In genomic region chr16:16897056-16897584, GRCm38 (mm10) we compare ENCODE assay signal across 9 mouse cellular contexts. TPM values are rescaled to one million over a fixed set of nuclear protein-coding genes. Genes with fewer than 3 reads are reported as not detected.
DNase-seq lines count a peak whose midpoint lies in the region; ATAC-seq lines count a peak whose summit lies in the region.
"Had no signal": no experiment of that assay in that cellular context is flagged by ENCODE, and none has a peak within 500 bp of the region (broad histone marks: within the 10 kb centered on the region; RNA-seq: fewer than 3 reads in every experiment).

No protein-coding gene starts in this region.

- H3K27ac ChIP-seq in neural tube, embryonic 11.5 days (ENCODE audit: low read depth, low read length) = no peak overlapping the region
- H3K27ac ChIP-seq in embryonic facial prominence, embryonic 12.5 days = peak overlapping the region; percentile 47; the same call in 1 of the 2 replicates
- peak overlapping the region; percentile 56; the same call in 1 of the 2 replicates for H3K27ac ChIP-seq in intestine, embryonic 15.5 days
- H3K27ac ChIP-seq in neural tube, embryonic 13.5 days (replicated peaks) = peak overlapping the region; percentile 35

- H3K4me1 ChIP-seq in neural tube, embryonic 11.5 days (ENCODE audit: control insufficient read depth, insufficient read depth, low read length) = no peaks in the 10 kb centered on the region
- H3K4me1 ChIP-seq in embryonic facial prominence, embryonic 12.5 days = 0 out of 2 replicates have a peak, but pooled peaks cover 14% of the 10 kb centered on the region
- H3K4me1 ChIP-seq in intestine, embryonic 15.5 days (replicated peaks) = peaks cover 17% of the 10 kb centered on the region
- H3K4me1 ChIP-seq in neural tube, embryonic 13.5 days (replicated peaks) = peaks cover 32% of the 10 kb centered on the region

- peak overlapping the region; percentile 53 for H3K9ac ChIP-seq in neural tube, embryonic 11.5 days (ENCODE audit: low read length)
- H3K9ac ChIP-seq in embryonic facial prominence, embryonic 12.5 days = peak overlapping the region; percentile 73
- peak overlapping the region; percentile 68 for H3K9ac ChIP-seq in intestine, embryonic 15.5 days
- H3K9ac ChIP-seq in neural tube, embryonic 13.5 days = peak overlapping the region; percentile 83

- no peaks in the 10 kb centered on the region for H3K36me3 ChIP-seq in neural tube, embryonic 11.5 days (ENCODE audit: control insufficient read depth, insufficient read depth, low read length)
- H3K36me3 ChIP-seq in embryonic facial prominence, embryonic 12.5 days = peaks cover 20% of the 10 kb centered on the region
- H3K36me3 ChIP-seq in intestine, embryonic 15.5 days = 0 out of 2 replicates have a peak, but pooled peaks cover 8% of the 10 kb centered on the region
- peaks cover 26% of the 10 kb centered on the region for H3K36me3 ChIP-seq in neural tube, embryonic 13.5 days

- 34% methylated on average over 10 of the region's 10 CpGs for WGBS in neural tube, embryonic 11.5 days
- WGBS in embryonic facial prominence, embryonic 12.5 days = 27% methylated on average over 10 of the region's 10 CpGs
- 19% methylated on average over 10 of the region's 10 CpGs for WGBS in intestine, embryonic 15.5 days
- WGBS in neural tube, embryonic 13.5 days = 29% methylated on average over 10 of the region's 10 CpGs

- no peak for ATAC-seq in neural tube, embryonic 11.5 days (ENCODE audit: insufficient read depth, low FRiP score, low TSS enrichment)
- ATAC-seq in embryonic facial prominence, embryonic 12.5 days (ENCODE audit: insufficient number of reproducible peaks, insufficient read depth, low FRiP score, low TSS enrichment) = no peak
- no peak for ATAC-seq in intestine, embryonic 15.5 days
- ATAC-seq in neural tube, embryonic 13.5 days (ENCODE audit: low read depth) = peak; percentile 21
- ATAC-seq in erythroid progenitor cell, adult 5-6 weeks (replicated peaks; ENCODE audit: low FRiP score, poor library complexity, severe bottlenecking) = no peak

- no peaks in the 10 kb centered on the region for H3K27me3 ChIP-seq in neural tube, embryonic 11.5 days (ENCODE audit: control insufficient read depth, insufficient read depth, low read length)
- H3K27me3 ChIP-seq in embryonic facial prominence, embryonic 12.5 days = no peaks in the 10 kb centered on the region
- no peaks in the 10 kb centered on the region for H3K27me3 ChIP-seq in intestine, embryonic 15.5 days (replicated peaks)
- H3K27me3 ChIP-seq in neural tube, embryonic 13.5 days = no peaks in the 10 kb centered on the region

- H3K9me3 ChIP-seq in neural tube, embryonic 11.5 days (ENCODE audit: control insufficient read depth, low read length) = no peaks in the 10 kb centered on the region
- H3K9me3 ChIP-seq in embryonic facial prominence, embryonic 12.5 days = no peaks in the 10 kb centered on the region
- no peaks in the 10 kb centered on the region for H3K9me3 ChIP-seq in intestine, embryonic 15.5 days
- H3K9me3 ChIP-seq in neural tube, embryonic 13.5 days = no peaks in the 10 kb centered on the region

- H3K4me2 ChIP-seq in neural tube, embryonic 11.5 days (ENCODE audit: low read depth) = peak overlapping the region; percentile 69
- H3K4me2 ChIP-seq in embryonic facial prominence, embryonic 12.5 days (replicated peaks) = peak overlapping the region; percentile 74
- H3K4me2 ChIP-seq in intestine, embryonic 15.5 days (replicated peaks) = peak overlapping the region; percentile 78
- peak overlapping the region; percentile 76 for H3K4me2 ChIP-seq in neural tube, embryonic 13.5 days

- DNase-seq in neural tube, embryonic 11.5 days (ENCODE audit: low spot score) = no peak
- no peak for DNase-seq in neural tube, embryonic 10.5 days (ENCODE audit: extremely low spot score, low spot score)
- DNase-seq in MN1 (ENCODE audit: low spot score) = no peak
- no peak for DNase-seq in right cerebral cortex, postnatal 36 days (ENCODE audit: low spot score in 2 of 2)

- peak overlapping the region; percentile 41 for H3K4me3 ChIP-seq in neural tube, embryonic 11.5 days (ENCODE audit: low read depth, low read length)
- H3K4me3 ChIP-seq in embryonic facial prominence, embryonic 12.5 days = peak overlapping the region; percentile 54
- H3K4me3 ChIP-seq in intestine, embryonic 15.5 days (replicated peaks) = peak overlapping the region; percentile 62
- H3K4me3 ChIP-seq in neural tube, embryonic 13.5 days = peak overlapping the region; percentile 51

RNA-seq across cellular contexts. Expression of gene Ppm1f, which starts 0.9 kb away (rescaled TPM):
- polyA plus RNA-seq in neural tube, embryonic 11.5 days (2014; fragmentation: Nextera tagmentation; extraction: Ambion mirVana) = 21.7 and 24.3 TPM in 2 replicates
- 36.3 and 38.4 TPM in 2 replicates for polyA plus RNA-seq in embryonic facial prominence, embryonic 12.5 days (2016; fragmentation: Nextera tagmentation; extraction: Ambion mirVana)
- polyA plus RNA-seq in intestine, embryonic 15.5 days (2015; fragmentation: Nextera tagmentation; extraction: Ambion mirVana) = 16.4 and 16.9 TPM in 2 replicates
- polyA plus RNA-seq in neural tube, embryonic 13.5 days (2015; fragmentation: Nextera tagmentation; extraction: Ambion mirVana) = 22.7 and 24.7 TPM in 2 replicates
- 1.7 and 1.8 TPM in 2 replicates for total RNA-seq in erythroid progenitor cell, adult 5-6 weeks (2015; ENCODE audit: low replicate concordance)
- total RNA-seq in erythroid progenitor cell, adult 5-6 weeks (2017; ENCODE audit: low replicate concordance) = 0.30 and 2.7 TPM in 2 replicates

RNA-seq across cellular contexts. Expression of gene Vpreb1, which starts 26.5 kb away (rescaled TPM):
- polyA plus RNA-seq in neural tube, embryonic 11.5 days (2014; fragmentation: Nextera tagmentation; extraction: Ambion mirVana) = 1.2 and 1.7 TPM in 2 replicates
- polyA plus RNA-seq in embryonic facial prominence, embryonic 12.5 days (2016; fragmentation: Nextera tagmentation; extraction: Ambion mirVana) = 1.7 and 2.3 TPM in 2 replicates
- polyA plus RNA-seq in intestine, embryonic 15.5 days (2015; fragmentation: Nextera tagmentation; extraction: Ambion mirVana) = 1.5 and 1.6 TPM in 2 replicates
- polyA plus RNA-seq in neural tube, embryonic 13.5 days (2015; fragmentation: Nextera tagmentation; extraction: Ambion mirVana) = 1.2 and 2.1 TPM in 2 replicates
- 19.1 and 29.8 TPM in 2 replicates for total RNA-seq in erythroid progenitor cell, adult 5-6 weeks (2015; ENCODE audit: low replicate concordance)
- total RNA-seq in erythroid progenitor cell, adult 5-6 weeks (2017; ENCODE audit: low replicate concordance) = 8.5 and 11.7 TPM in 2 replicates

RNA-seq across cellular contexts. Expression of gene Top3b, which starts 26.6 kb away (rescaled TPM):
- 63.5 and 67.0 TPM in 2 replicates for polyA plus RNA-seq in neural tube, embryonic 11.5 days (2014; fragmentation: Nextera tagmentation; extraction: Ambion mirVana)
- polyA plus RNA-seq in embryonic facial prominence, embryonic 12.5 days (2016; fragmentation: Nextera tagmentation; extraction: Ambion mirVana) = 82.7 and 87.1 TPM in 2 replicates
- 51.1 and 54.0 TPM in 2 replicates for polyA plus RNA-seq in intestine, embryonic 15.5 days (2015; fragmentation: Nextera tagmentation; extraction: Ambion mirVana)
- 65.0 and 66.5 TPM in 2 replicates for polyA plus RNA-seq in neural tube, embryonic 13.5 days (2015; fragmentation: Nextera tagmentation; extraction: Ambion mirVana)
- 18.0 and 33.5 TPM in 2 replicates for total RNA-seq in erythroid progenitor cell, adult 5-6 weeks (2015; ENCODE audit: low replicate concordance)
- 11.9 and 24.3 TPM in 2 replicates for total RNA-seq in erythroid progenitor cell, adult 5-6 weeks (2017; ENCODE audit: low replicate concordance)

RNA-seq across cellular contexts. Expression of gene Igll1, which starts 33.3 kb away (rescaled TPM):
- polyA plus RNA-seq in neural tube, embryonic 11.5 days (2014; fragmentation: Nextera tagmentation; extraction: Ambion mirVana) = not detected in 2 replicates
- not detected in 2 replicates for polyA plus RNA-seq in embryonic facial prominence, embryonic 12.5 days (2016; fragmentation: Nextera tagmentation; extraction: Ambion mirVana)
- polyA plus RNA-seq in intestine, embryonic 15.5 days (2015; fragmentation: Nextera tagmentation; extraction: Ambion mirVana) = 0.50 and 0.53 TPM in 2 replicates
- 0.22 TPM in 1 of 2 replicates, not detected in the other for polyA plus RNA-seq in neural tube, embryonic 13.5 days (2015; fragmentation: Nextera tagmentation; extraction: Ambion mirVana)
- 46.9 and 57.8 TPM in 2 replicates for total RNA-seq in erythroid progenitor cell, adult 5-6 weeks (2015; ENCODE audit: low replicate concordance)
- total RNA-seq in erythroid progenitor cell, adult 5-6 weeks (2017; ENCODE audit: low replicate concordance) = 2.7 and 10.8 TPM in 2 replicates
- total RNA-seq: hematopoietic stem cell, adult 5-6 weeks had no signal
